Mouse (Mus musculus): ENCODE results near the gene Plekha7. TPM values are rescaled to one million over a fixed set of nuclear protein-coding genes. Genes with fewer than 3 reads are reported as not detected.

Plekha7 gene
- total RNA-seq (2021): 1 to 10 TPM; 5.1 to 5.3 TPM
- long read RNA-seq, experiment 1, partial matches to known transcripts: 1 of 2 reads
- long read RNA-seq, experiment 1, other reads (novel, unspliced or antisense): 1 of 2 reads
- long read RNA-seq, experiment 2, partial matches to known transcripts: 0 of 1 reads
- long read RNA-seq, experiment 2, other reads (novel, unspliced or antisense): 1 of 1 reads

GRCm38 (mm10) chr7:116307871-116308631 lies at the start of gene Plekha7:
TSS of gene Plekha7 (minus strand) at chr7:116308376.
- DNase-seq: peak; percentile 38 to 39

DNA sequence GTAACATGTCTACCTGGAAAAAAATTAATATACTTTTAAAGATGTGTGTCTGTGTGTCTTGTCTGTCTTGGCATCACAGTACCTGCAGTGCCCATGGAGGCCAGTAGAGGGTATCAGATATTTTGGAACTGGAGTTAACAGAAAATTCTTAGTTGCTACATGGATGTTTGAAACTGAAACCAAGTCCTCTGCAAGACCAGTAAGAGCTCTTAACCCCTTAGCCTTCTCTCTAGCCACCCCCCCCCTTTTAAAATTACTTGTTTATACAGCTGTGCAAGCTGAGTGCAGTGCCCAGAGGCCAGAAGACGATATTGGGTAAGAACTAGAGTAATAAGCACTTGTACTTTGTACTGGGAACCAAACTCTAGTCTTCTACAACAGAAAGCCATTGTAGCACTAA lies 28.1 kb upstream of the Plekha7 start:
- peak; percentile 67 to 86 for DNase-seq

- peak in 1 of 2 experiments; percentile 3 for DNase-seq
Measured at GRCm38 (mm10) chr7:116335133-116335532, 27.0 kb upstream of the Plekha7 start.

DNA sequence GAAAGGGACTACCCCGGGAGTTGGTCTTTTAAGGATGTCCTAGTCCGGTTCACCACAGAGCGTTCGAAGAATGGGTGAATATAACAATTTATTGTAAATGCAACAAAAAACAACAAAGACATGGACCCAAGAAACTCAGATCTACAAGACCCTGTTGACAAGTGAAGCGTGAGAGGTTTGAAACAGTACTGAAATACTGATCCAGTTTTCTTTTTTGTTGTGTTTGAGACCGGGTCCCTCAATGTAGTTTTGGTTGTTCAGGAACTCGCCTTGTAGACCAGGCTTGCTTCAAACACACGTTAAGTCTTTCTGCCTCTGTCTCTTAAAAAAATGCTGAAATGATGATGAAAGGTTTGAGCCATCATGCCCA lies 26.5 kb upstream of the Plekha7 start:
- DNase-seq: no peak

GRCm38 (mm10) chr7:116333713-116334668 lies 25.8 kb upstream of the Plekha7 start, which contains the start of gene Rps13:
TSS of gene Rps13 (minus strand) at chr7:116334195.
- peak; percentile 98 for DNase-seq

DNA sequence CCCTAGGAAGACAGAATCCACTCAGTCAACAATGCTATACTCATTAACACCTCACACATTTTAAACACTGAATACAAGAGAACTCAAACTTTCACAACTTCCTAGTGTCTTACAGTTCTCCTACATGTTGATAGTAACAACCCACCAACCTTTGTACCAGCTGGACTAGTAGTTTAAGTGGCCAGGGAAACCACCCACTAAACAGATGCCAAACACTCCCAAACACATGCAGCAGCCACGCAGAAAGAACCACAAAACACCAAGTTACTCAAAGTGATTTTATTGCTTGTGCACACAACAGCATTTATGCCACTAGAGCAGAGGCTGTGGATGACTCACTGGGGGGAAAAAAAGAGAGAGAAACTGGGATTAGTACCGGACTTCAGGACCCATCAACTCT lies 23.1 kb upstream of the Plekha7 start:
- no peak for DNase-seq

- DNase-seq: no peak
Measured at GRCm38 (mm10) chr7:116329858-116330257, 21.7 kb upstream of the Plekha7 start.

- no peak for DNase-seq
Measured at GRCm38 (mm10) chr7:116328777-116329176, 20.6 kb upstream of the Plekha7 start.

DNA sequence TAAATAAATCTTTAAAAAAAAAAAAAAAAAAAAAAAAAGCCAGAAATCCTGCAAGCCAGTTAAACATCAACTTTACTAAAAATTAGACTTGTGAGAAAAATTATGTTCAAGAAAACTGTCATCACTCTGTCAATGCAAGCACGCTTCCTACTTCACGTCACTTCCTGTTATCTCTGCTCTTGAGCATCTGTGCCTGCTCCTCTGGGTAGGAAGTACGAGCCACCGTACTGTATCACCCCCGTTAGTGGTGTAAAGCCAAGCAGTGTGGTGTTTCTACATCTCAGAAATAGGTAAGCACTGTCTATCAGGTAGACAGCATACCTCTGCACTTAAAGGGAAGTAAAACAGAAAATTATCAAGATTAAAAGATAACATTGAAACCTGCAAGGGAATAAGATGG lies 19.7 kb upstream of the Plekha7 start:
- no peak for DNase-seq

DNA sequence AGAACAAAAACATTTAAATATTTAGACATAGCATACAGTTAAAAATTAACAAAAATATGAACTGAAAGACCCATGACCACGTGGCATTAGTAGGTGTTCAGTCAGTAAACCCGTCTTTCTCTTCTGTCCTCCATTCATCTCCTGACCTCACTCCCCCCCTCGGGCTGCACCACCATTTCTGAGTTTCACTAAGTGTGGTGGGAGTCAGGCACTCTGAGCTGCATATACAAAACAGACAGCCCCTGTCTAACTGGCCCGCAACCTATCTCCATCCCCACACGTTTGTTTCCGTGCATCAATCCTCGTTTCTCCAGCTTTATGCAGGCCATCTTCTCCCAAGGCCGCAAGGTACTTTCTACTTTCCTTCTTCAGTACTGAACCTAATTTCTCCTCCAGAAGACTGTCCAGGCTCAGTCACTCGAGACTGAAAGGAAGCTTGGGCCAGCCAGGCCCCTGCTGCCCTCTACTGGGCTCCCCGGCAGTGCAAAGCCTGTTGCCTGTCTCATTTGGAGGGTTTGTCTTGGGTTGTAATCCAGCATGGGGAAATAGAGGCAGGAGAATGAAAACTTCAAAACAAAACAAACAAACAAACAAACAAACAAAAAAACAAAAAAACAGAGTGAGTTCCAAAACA lies 15.3 kb upstream of the Plekha7 start:
- peak; percentile 59 to 80 for DNase-seq

DNA sequence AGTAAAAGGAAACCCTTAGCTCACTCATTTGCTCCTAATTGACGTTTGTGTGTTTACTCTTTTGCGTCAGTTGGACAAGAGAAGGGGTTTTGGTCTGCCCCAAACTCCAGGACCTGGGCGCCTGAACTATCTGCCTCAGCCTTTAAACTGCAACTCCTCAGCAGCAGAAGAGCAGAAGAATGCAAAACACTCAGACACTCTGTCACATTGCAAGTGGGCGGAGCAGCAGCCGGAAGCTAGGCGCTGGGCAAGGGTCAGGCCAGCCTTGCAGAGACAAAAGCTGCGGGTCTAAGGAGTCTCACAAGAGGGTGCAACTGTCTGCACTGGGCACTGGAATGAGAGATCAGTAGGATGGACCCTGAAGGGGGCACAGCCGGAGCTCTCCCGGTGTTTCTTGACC lies 1.3 kb upstream of the Plekha7 start:
- DNase-seq: no peak

DNA sequence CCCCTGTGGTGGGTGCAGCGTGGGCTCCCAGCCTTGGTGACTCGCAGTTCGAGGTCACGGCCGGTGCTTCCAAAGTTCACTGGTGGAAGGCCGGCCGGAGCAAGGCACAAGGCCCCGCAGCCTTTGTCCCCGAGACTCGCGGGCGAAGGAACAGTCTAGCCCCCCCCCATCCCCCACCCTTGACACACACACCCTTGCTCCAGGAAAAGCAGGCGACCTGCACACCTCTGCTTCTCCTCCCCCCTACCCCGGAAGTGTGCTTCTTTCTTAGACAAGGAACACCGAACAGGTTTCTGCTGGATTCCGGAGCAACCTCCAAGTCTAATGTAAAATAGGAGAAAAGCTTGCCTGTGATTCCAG lies 436 bp upstream of the Plekha7 start:
- DNase-seq: no peak

DNA sequence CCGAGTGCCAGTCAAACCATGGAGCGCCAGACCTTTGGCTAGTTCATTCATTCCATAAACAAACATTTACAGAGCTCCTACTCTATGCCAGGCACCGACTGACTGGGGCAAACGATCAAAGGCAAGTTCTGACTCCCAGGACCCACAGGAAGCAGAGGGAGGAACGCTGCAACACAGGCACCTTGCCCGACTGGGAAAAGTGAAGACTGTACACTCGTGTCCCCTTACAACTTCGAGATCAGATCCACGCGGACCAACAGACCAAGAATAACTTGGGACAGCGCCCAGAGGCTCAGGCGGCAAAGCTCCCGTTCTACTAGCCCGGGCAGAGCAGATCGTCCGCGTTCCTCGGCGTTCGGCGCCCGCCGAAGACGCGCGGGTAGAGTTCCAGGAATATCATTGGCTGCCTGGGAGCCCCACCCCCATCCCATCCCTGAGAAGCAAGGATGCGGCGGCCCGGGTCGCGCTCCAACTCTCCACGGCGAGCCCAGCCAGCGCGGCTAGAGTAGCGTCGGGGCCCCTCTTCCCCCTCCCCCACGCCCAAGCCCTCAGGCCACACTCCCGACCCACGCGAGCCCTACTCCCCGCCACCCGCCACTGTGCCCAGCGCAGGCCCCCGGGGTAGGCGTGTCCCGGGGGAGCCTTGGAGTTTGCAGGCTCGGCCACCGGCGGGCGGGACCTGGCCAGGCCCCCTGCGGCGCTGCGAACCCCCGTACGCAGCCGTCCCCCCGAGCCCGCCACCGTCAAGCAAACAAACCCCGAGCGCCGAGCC lies 891 bp downstream of the Plekha7 start:
- peak; percentile 71 to 76 for DNase-seq

GRCm38 (mm10) chr7:116306601-116307000 lies 1.6 kb downstream of the Plekha7 start:
- DNase-seq: no peak

- peak; percentile 22 to 26 for DNase-seq
Measured at GRCm38 (mm10) chr7:116301661-116302311, 6.4 kb downstream of the Plekha7 start.

DNA sequence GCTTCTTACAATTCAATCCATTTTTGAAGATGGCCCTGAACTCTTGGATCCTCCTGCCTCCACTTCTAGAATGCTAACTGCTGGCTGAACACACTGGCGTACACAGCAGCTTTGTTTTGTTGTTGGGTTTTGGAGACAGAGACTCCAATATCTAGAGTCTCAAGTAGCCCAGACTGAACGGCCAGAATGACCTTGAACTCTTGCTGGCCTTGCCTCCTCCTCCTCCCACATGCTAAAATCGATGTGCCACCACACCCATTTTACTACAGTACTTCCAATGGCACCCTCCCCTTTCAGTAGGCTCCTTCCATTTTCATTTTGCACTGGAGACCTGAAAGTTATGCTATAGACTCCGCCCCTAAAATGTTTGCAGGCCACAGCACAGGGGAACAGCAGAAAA lies 7.0 kb downstream of the Plekha7 start:
- no peak for DNase-seq

DNA sequence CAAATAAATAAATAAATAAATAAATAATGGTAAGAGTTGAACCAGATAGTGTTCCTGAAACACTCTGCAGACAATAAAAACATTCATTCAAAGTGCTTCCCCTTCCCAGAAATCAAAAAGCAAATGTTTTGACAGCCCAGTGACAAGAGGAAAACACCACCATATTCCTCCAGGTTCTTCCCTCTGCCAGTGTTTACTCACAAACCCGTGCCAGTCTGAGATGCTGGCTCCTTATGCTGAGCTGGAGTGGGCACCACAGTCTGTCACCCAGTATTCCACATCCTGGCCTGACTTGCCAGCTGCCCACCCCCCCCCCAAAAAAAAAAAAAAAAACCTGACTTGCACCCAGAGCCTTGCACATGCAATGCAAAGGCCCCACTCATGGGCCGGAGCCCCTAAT lies 9.3 kb downstream of the Plekha7 start:
- no peak for DNase-seq

GRCm38 (mm10) chr7:116298389-116298788 lies 9.8 kb downstream of the Plekha7 start:
- DNase-seq: no peak

- no peak for DNase-seq
Measured at GRCm38 (mm10) chr7:116294961-116295360, 13.2 kb downstream of the Plekha7 start.

GRCm38 (mm10) chr7:116292377-116292776 lies 15.8 kb downstream of the Plekha7 start:
- DNase-seq: no peak

GRCm38 (mm10) chr7:116290559-116290958 lies 17.6 kb downstream of the Plekha7 start:
- DNase-seq: no peak

All from heart, adult 18-20 months (tissue).